Mouse (Mus musculus) embryonic facial prominence, embryonic 11.5 days (tissue): Measurements from ENCODE around the gene Olfr9. TPM values are rescaled to one million over a fixed set of nuclear protein-coding genes. Genes with fewer than 3 reads are reported as not detected.
"Not testable (repeated sequence)": the region's sequence is repeated elsewhere in the genome, so short reads cannot be mapped to it uniquely, and the experiment has no call there.

Experiments used
- ATAC-seq: fragments of 200-750 bp; cut with Nextera tagmentation; replicated peaks from 2 replicates; pipeline ENCODE4 v1.8.0; 2017; ENCODE audit warnings: low read depth; ENCODE audit not compliant: insufficient number of reproducible peaks, low FRiP score, low TSS enrichment
- DNase-seq: peaks from one replicate; pipeline ENCODE4 v3.0.0-alpha.2; 2015; ENCODE audit warnings: low spot score
- H3K27ac ChIP-seq: fragments of 300-500 bp; sonication (generic); replicated peaks from 2 replicates; pipeline ENCODE4 v1.5.1; 2014; ENCODE audit warnings: mild to moderate bottlenecking, low read depth, low read length, control low read depth
- H3K27me3 ChIP-seq: fragments of 300-500 bp; sonication (generic); 2 replicates; pipeline ENCODE4 v1.6.1; 2014; ENCODE audit warnings: mild to moderate bottlenecking, low read length, moderate library complexity, mixed read lengths; ENCODE audit not compliant: control insufficient read depth, insufficient read depth
- H3K36me3 ChIP-seq: fragments of 300-500 bp; sonication (generic); replicated peaks from 2 replicates; pipeline ENCODE4 v1.6.1; 2014; ENCODE audit warnings: low read depth, mild to moderate bottlenecking, low read length, moderate library complexity, mixed read lengths; ENCODE audit not compliant: control insufficient read depth, insufficient read depth
- H3K4me1 ChIP-seq: fragments of 300-500 bp; sonication (generic); 2 replicates; pipeline ENCODE4 v1.6.1; 2014; ENCODE audit warnings: low read length, mixed read lengths; ENCODE audit not compliant: control insufficient read depth, insufficient read depth
- H3K4me2 ChIP-seq: fragments of 300-500 bp; sonication (generic); 2 replicates; pipeline ENCODE4 v1.6.1; 2014; ENCODE audit warnings: low read depth, mild to moderate bottlenecking, control low read depth, low read length, moderate library complexity
- H3K4me3 ChIP-seq: fragments of 300-500 bp; sonication (generic); 2 replicates; pipeline ENCODE4 v1.5.1; 2014; ENCODE audit warnings: low read depth, low read length, control low read depth
- H3K9ac ChIP-seq: fragments of 300-500 bp; sonication (generic); replicated peaks from 2 replicates; pipeline ENCODE4 v1.6.1; 2014; ENCODE audit warnings: mild to moderate bottlenecking, control low read depth, low read length
- H3K9me3 ChIP-seq: fragments of 300-500 bp; sonication (generic); replicated peaks from 2 replicates; pipeline ENCODE4 v1.6.1; 2016; ENCODE audit warnings: mild to moderate bottlenecking, low read length, inconsistent platforms, mixed read lengths; ENCODE audit not compliant: control insufficient read depth
- WGBS: fragments of 180-500 bp; shearing (Covaris S2); extraction: QIAGEN DNeasy Blood & Tissue Kit; methylation state at CpG from one replicate; pipeline ENCODE4 v1.1.7; 2014; 5-methylcytosine and 5-hydroxymethylcytosine counted together
- polyA plus RNA-seq: library from polyadenylated mRNA; unstranded; fragments of >200 nt; fragmentation: Nextera tagmentation; extraction: Ambion mirVana; gene quantifications from 2 replicates; pipeline ENCODE4 v1.2.1, GENCODE M21; 2014

The Olfr9 gene
- polyA plus RNA-seq, 1 experiment from 2014 or later = not detected

GRCm38 (mm10) chr10:129011511-129011910 lies 22.3 kb downstream of the Olfr9 start:
- H3K27ac ChIP-seq, H3K9ac ChIP-seq, DNase-seq, H3K4me3 ChIP-seq, H3K4me2 ChIP-seq, H3K4me1 ChIP-seq, H3K9me3 ChIP-seq, H3K27me3 ChIP-seq, H3K36me3 ChIP-seq: not testable (repeated sequence)
- 43% methylated on average over 1 of the region's 5 CpGs for WGBS
- 0 out of 2 replicates have a peak, but pooled peaks have one; percentile 25 for ATAC-seq

- Histone ChIP-seq H3K4me2 (no peak overlapping the region), H3K27ac (no peak overlapping the region), H3K9ac (no peak overlapping the region), H3K36me3 (no peaks in the 10 kb centered on the region), H3K4me1 (no peaks in the 10 kb centered on the region), H3K4me3 (no peak overlapping the region), H3K9me3 (no peaks in the 10 kb centered on the region), H3K27me3 (no peaks in the 10 kb centered on the region)
- ATAC-seq (no peak), DNase-seq (no peak)
Observed at GRCm38 (mm10) chr10:129014477-129014876, 25.2 kb downstream of the Olfr9 start.

GRCm38 (mm10) chr10:129023319-129023718 lies 34.1 kb downstream of the Olfr9 start:
- Histone ChIP-seq H3K9ac (no peak overlapping the region), H3K27me3 (no peaks in the 10 kb centered on the region), H3K4me2 (no peak overlapping the region), H3K9me3 (no peaks in the 10 kb centered on the region), H3K36me3 (no peaks in the 10 kb centered on the region), H3K4me3 (no peak overlapping the region), H3K4me1 (no peaks in the 10 kb centered on the region), H3K27ac (no peak overlapping the region)
- DNase-seq (no peak), ATAC-seq (no peak)

GRCm38 (mm10) chr10:129026018-129026662 lies 36.9 kb downstream of the Olfr9 start:
- no peaks in the 10 kb centered on the region for H3K9me3 ChIP-seq
- no peak overlapping the region for H3K27ac ChIP-seq
- no peak overlapping the region for H3K9ac ChIP-seq
- no peaks in the 10 kb centered on the region for H3K4me1 ChIP-seq
- H3K4me3 ChIP-seq = no peak overlapping the region
- H3K4me2 ChIP-seq = no peak overlapping the region
- no peaks in the 10 kb centered on the region for H3K36me3 ChIP-seq
- no peak for ATAC-seq
- H3K27me3 ChIP-seq = no peaks in the 10 kb centered on the region
- WGBS = 62% methylated on average over 3 of the region's 3 CpGs
- DNase-seq = peak; percentile 74

GRCm38 (mm10) chr10:129028343-129028742 lies 39.1 kb downstream of the Olfr9 start:
- Histone ChIP-seq H3K9ac (no peak overlapping the region), H3K27ac (no peak overlapping the region), H3K4me2 (no peak overlapping the region), H3K4me1 (no peaks in the 10 kb centered on the region), H3K4me3 (no peak overlapping the region), H3K27me3 (no peaks in the 10 kb centered on the region), H3K36me3 (no peaks in the 10 kb centered on the region), H3K9me3 (no peaks in the 10 kb centered on the region)
- DNase-seq = no peak
- no peak for ATAC-seq
- WGBS = 86% methylated on average over 2 of the region's 2 CpGs

GRCm38 (mm10) chr10:129039796-129040195 lies 50.6 kb downstream of the Olfr9 start, which contains the start of gene Olfr764-ps1:
Olfr764-ps1 (minus strand) TSS chr10:129039896.
- WGBS = 81% methylated on average over 3 of the region's 3 CpGs

More at GRCm38 (mm10) chr10:129039796-129040195, 50.6 kb downstream of the Olfr9 start, which contains the start of gene Olfr764-ps1:
- Histone ChIP-seq H3K27ac (no peak within 1 kb of the TSS), H3K4me1 (no peaks in the 10 kb centered on the region), H3K27me3 (no peaks in the 10 kb centered on the region), H3K9me3 (no peaks in the 10 kb centered on the region), H3K4me3 (no peak within 1 kb of the TSS), H3K36me3 (no peaks in the 10 kb centered on the region), H3K4me2 (no peak within 1 kb of the TSS), H3K9ac (no peak within 1 kb of the TSS)
- ATAC-seq = no peak
- DNase-seq = no peak

Other genes with a start within 250 kb of the Olfr9 start
- 5.9 and 8.0 TPM in 2 replicates for gene Dgka, start 244.6 kb upstream of the Olfr9 start, polyA plus RNA-seq
- 45.9 TPM in 2 replicates for gene Pym1, start 241.5 kb upstream of the Olfr9 start, polyA plus RNA-seq
- 0.21 and 0.24 TPM in 2 replicates for gene Mmp19, start 198.5 kb upstream of the Olfr9 start, polyA plus RNA-seq
- 33.8 and 35.0 TPM in 2 replicates for gene Dnajc14, start 185.4 kb upstream of the Olfr9 start, polyA plus RNA-seq
- gene Tmem198b, start 185.1 kb upstream of the Olfr9 start, polyA plus RNA-seq = 14.2 and 14.8 TPM in 2 replicates
- 279 and 318 TPM in 2 replicates for gene Sarnp, start 172.1 kb upstream of the Olfr9 start, polyA plus RNA-seq
- 47.7 and 48.0 TPM in 2 replicates for gene Ormdl2, start 167.8 kb upstream of the Olfr9 start, polyA plus RNA-seq
- 10.5 and 10.9 TPM in 2 replicates for gene Gdf11, start 97.7 kb upstream of the Olfr9 start, polyA plus RNA-seq
- gene Cd63, start 88.4 kb upstream of the Olfr9 start, polyA plus RNA-seq = 324 and 334 TPM in 2 replicates
- gene Rdh5, start 66.5 kb upstream of the Olfr9 start, polyA plus RNA-seq = 9.2 and 11.4 TPM in 2 replicates
- gene Bloc1s1, start 65.4 kb upstream of the Olfr9 start, polyA plus RNA-seq = 196 and 213 TPM in 2 replicates
- gene Itga7, start 55.6 kb upstream of the Olfr9 start, polyA plus RNA-seq = 2.3 and 2.7 TPM in 2 replicates
- not detected in 2 replicates for gene Mettl7b, start 28.4 kb upstream of the Olfr9 start, polyA plus RNA-seq
- not detected in 2 replicates for gene Olfr763, start 21.4 kb downstream of the Olfr9 start, polyA plus RNA-seq
- gene Olfr764-ps1, start 50.5 kb downstream of the Olfr9 start, polyA plus RNA-seq = not detected in 2 replicates
- gene Olfr765, start 60.6 kb downstream of the Olfr9 start, polyA plus RNA-seq = not detected in 2 replicates
- gene Olfr766-ps1, start 79.5 kb downstream of the Olfr9 start, polyA plus RNA-seq = not detected in 2 replicates
- gene Olfr767, start 93.5 kb downstream of the Olfr9 start, polyA plus RNA-seq = not detected in 2 replicates
- not detected in 2 replicates for gene Olfr768, start 109.9 kb downstream of the Olfr9 start, polyA plus RNA-seq
- not detected in 2 replicates for gene Olfr769, start 128.4 kb downstream of the Olfr9 start, polyA plus RNA-seq
- gene Olfr770, start 149.6 kb downstream of the Olfr9 start, polyA plus RNA-seq = not detected in 2 replicates
- gene Olfr771, start 175.3 kb downstream of the Olfr9 start, polyA plus RNA-seq = not detected in 2 replicates
- not detected in 2 replicates for gene Olfr772, start 188.5 kb downstream of the Olfr9 start, polyA plus RNA-seq
- gene Olfr773, start 198.0 kb downstream of the Olfr9 start, polyA plus RNA-seq = not detected in 2 replicates
- not detected in 2 replicates for gene Olfr774, start 246.8 kb downstream of the Olfr9 start, polyA plus RNA-seq